Mouse (Mus musculus) adrenal gland, adult 8-10 months (tissue): ENCODE results near the gene D13Ertd608e. TPM values are rescaled to one million over a fixed set of nuclear protein-coding genes. Genes with fewer than 3 reads are reported as not detected.

Experiments
- total RNA-seq, 4 experiments: library from RNA; stranded (reverse); gene quantifications; 2 replicates each; pipeline ENCODE4 v1.2.4; 2022

The D13Ertd608e gene
- total RNA-seq, 4 experiments from 2014 or later, result not detected

Other genes starting within 250 kb of the D13Ertd608e start
- gene Ccl28, start 212.2 kb upstream of the D13Ertd608e start, total RNA-seq, result under 1 TPM; 0.22 to 0.56 (median 0.29) TPM
- gene Hmgcs1, start 145.6 kb upstream of the D13Ertd608e start, total RNA-seq, result 100 to 1,000 TPM; 154 to 280 (median 237) TPM
- gene Nim1k, start 80.1 kb upstream of the D13Ertd608e start, total RNA-seq, result 1 to 10 TPM; 2.4 to 2.7 (median 2.4) TPM
- 10 to 100 TPM; 30.8 to 39.5 (median 34.5) TPM for gene Zfp131, start 45.1 kb upstream of the D13Ertd608e start, total RNA-seq
- gene AF067063, start 5.8 kb upstream of the D13Ertd608e start, total RNA-seq, result not detected
- not detected for gene Tcstv1, start 58.8 kb downstream of the D13Ertd608e start, total RNA-seq
- gene Gm21761, start 93.3 kb downstream of the D13Ertd608e start, total RNA-seq, result not detected
- gene B020031M17Rik, start 114.8 kb downstream of the D13Ertd608e start, total RNA-seq, result not detected
- not detected for gene Gm36079, start 191.0 kb downstream of the D13Ertd608e start, total RNA-seq
- gene Gm21188, start 216.2 kb downstream of the D13Ertd608e start, total RNA-seq, result under 1 TPM in 3 of 4 experiments, not detected in 1; 0.21 to 0.54 (median 0.25) TPM